Mouse (Mus musculus) gonadal fat pad, adult 2 months (tissue): ENCODE data around the gene Frmd4b. TPM values are rescaled to one million over a fixed set of nuclear protein-coding genes. Genes with fewer than 3 reads are reported as not detected.
"Not testable (repeated sequence)": the region's sequence is repeated elsewhere in the genome, so short reads cannot be mapped to it uniquely, and the experiment has no call there.

Source experiments
- DNase-seq: peaks from one replicate; pipeline ENCODE4 v3.0.0-alpha.2; 2012; ENCODE audit warnings: low read depth
- polyA plus RNA-seq: library from polyadenylated mRNA; depleted of rRNA; stranded (reverse); fragments of >200 nt; gene quantifications from 2 replicates; pipeline ENCODE4 v1.2.3, GENCODE M21; 2012

Frmd4b gene
- polyA plus RNA-seq, 1 experiment: 11.3 TPM

GRCm38 (mm10) chr6:97415578-97415977, 201.8 kb downstream of the Frmd4b start:
- not testable (repeated sequence) for DNase-seq

- no peak for DNase-seq
These were observed 203.9 kb downstream of the Frmd4b start for GRCm38 (mm10) chr6:97413453-97413852.

GRCm38 (mm10) chr6:97412403-97412802, 204.9 kb downstream of the Frmd4b start:
- no peak for DNase-seq

GRCm38 (mm10) chr6:97411327-97411726, 206.0 kb downstream of the Frmd4b start:
- DNase-seq: no peak

GRCm38 (mm10) chr6:97409467-97410239, 207.7 kb downstream of the Frmd4b start:
- no peak for DNase-seq

- no peak for DNase-seq
These were observed 209.4 kb downstream of the Frmd4b start for GRCm38 (mm10) chr6:97407914-97408313.

- no peak for DNase-seq
These were observed 209.9 kb downstream of the Frmd4b start for GRCm38 (mm10) chr6:97407425-97407824.

GRCm38 (mm10) chr6:97405311-97405710, 212.0 kb downstream of the Frmd4b start:
- no peak for DNase-seq

- DNase-seq: no peak
These were observed 214.4 kb downstream of the Frmd4b start for GRCm38 (mm10) chr6:97402822-97403472.

GRCm38 (mm10) chr6:97400446-97400845, 216.9 kb downstream of the Frmd4b start:
- no peak for DNase-seq

- no peak for DNase-seq
These were observed 219.4 kb downstream of the Frmd4b start for GRCm38 (mm10) chr6:97397935-97398334.

GRCm38 (mm10) chr6:97396957-97397354, 220.4 kb downstream of the Frmd4b start:
- no peak for DNase-seq

- no peak for DNase-seq
These were observed 220.9 kb downstream of the Frmd4b start for GRCm38 (mm10) chr6:97396351-97396956.

GRCm38 (mm10) chr6:97395477-97396350, 221.6 kb downstream of the Frmd4b start:
- no peak for DNase-seq

GRCm38 (mm10) chr6:97394473-97395075, 222.8 kb downstream of the Frmd4b start:
- peak; percentile 31 for DNase-seq

GRCm38 (mm10) chr6:97392912-97393311, 224.4 kb downstream of the Frmd4b start:
- DNase-seq: no peak

- no peak for DNase-seq
These were observed 230.0 kb downstream of the Frmd4b start for GRCm38 (mm10) chr6:97387388-97387787.

GRCm38 (mm10) chr6:97384918-97385317, 232.4 kb downstream of the Frmd4b start:
- DNase-seq: no peak

- no peak for DNase-seq
These were observed 236.1 kb downstream of the Frmd4b start for GRCm38 (mm10) chr6:97381275-97381674.

- no peak for DNase-seq
These were observed 246.4 kb downstream of the Frmd4b start for GRCm38 (mm10) chr6:97370947-97371346.

- DNase-seq: no peak
These were observed 246.9 kb downstream of the Frmd4b start for GRCm38 (mm10) chr6:97370460-97370859.
